Mouse (Mus musculus) ES-E14 (cell line): Measurements from ENCODE around the gene Fbxw9. TPM values are rescaled to one million over a fixed set of nuclear protein-coding genes. Genes with fewer than 3 reads are reported as not detected.

Experiments used
- DNase-seq: peaks from one replicate; pipeline ENCODE4 v3.0.0-alpha.2; 2013; ENCODE audit warnings: low read depth, low spot score
- H3K27ac ChIP-seq: 2 replicates; pipeline ENCODE4 v1.5.1; 2012; ENCODE audit warnings: low read depth, mild to moderate bottlenecking, low read length, moderate library complexity, mixed read lengths; ENCODE audit not compliant: poor library complexity, insufficient read depth, severe bottlenecking
- H3K36me3 ChIP-seq: 2 replicates; pipeline ENCODE4 v1.6.1; 2012; ENCODE audit warnings: mild to moderate bottlenecking, low read length, moderate library complexity, mixed read lengths; ENCODE audit not compliant: control insufficient read depth, poor library complexity, insufficient read depth, severe bottlenecking
- H3K4me1 ChIP-seq, 2 experiments: fragments of 150-350 bp in 1 of 2; sonication (generic) in 1 of 2; 2 replicates each; pipeline ENCODE4 v1.6.1; 2012; ENCODE audit warnings: low read length in 2 of 2, mild to moderate bottlenecking in 1 of 2, mixed read lengths in 1 of 2; ENCODE audit not compliant: control insufficient read depth in 2 of 2, insufficient read depth in 2 of 2, poor library complexity in 1 of 2
- H3K4me3 ChIP-seq, 2 experiments: fragments of 150-350 bp in 1 of 2; sonication (generic) in 1 of 2; 2 replicates each; pipeline ENCODE4 v1.5.1; 2012; ENCODE audit warnings: low read length in 2 of 2, low read depth in 1 of 2, mild to moderate bottlenecking in 1 of 2, mixed read lengths in 1 of 2; ENCODE audit not compliant: insufficient read depth in 1 of 2, poor library complexity in 1 of 2, severe bottlenecking in 1 of 2
- H3K9ac ChIP-seq: 2 replicates; pipeline ENCODE4 v1.6.1; 2012; ENCODE audit warnings: low read depth, mild to moderate bottlenecking, low read length, mixed read lengths; ENCODE audit not compliant: poor library complexity, insufficient read depth, severe bottlenecking
- H3K9me3 ChIP-seq: fragments of 150-350 bp; sonication (generic); 2 replicates; pipeline ENCODE4 v1.6.1; 2012; ENCODE audit warnings: low read depth, mild to moderate bottlenecking, low read length; ENCODE audit not compliant: control insufficient read depth, insufficient read depth
- CHD2 ChIP-seq: IDR thresholded peaks from 2 replicates; pipeline ENCODE4 v1.6.1; 2014; ENCODE audit warnings: mild to moderate bottlenecking, low read depth, low read length, inconsistent platforms
- HCFC1 ChIP-seq: IDR thresholded peaks from 2 replicates; pipeline ENCODE4 v1.6.1; 2012; ENCODE audit warnings: low read length, inconsistent platforms, borderline replicate concordance; ENCODE audit not compliant: insufficient read depth
- MAFK ChIP-seq: IDR thresholded peaks from 2 replicates; pipeline ENCODE4 v1.6.1; 2014; ENCODE audit warnings: mild to moderate bottlenecking, low read depth, low read length, inconsistent platforms; ENCODE audit not compliant: insufficient read depth
- ZC3H11A ChIP-seq: IDR thresholded peaks from 2 replicates; pipeline ENCODE4 v1.6.1; 2012; ENCODE audit warnings: low read depth, mild to moderate bottlenecking, inconsistent platforms, low read length, borderline replicate concordance
- ZNF384 ChIP-seq: IDR thresholded peaks from 2 replicates; pipeline ENCODE4 v1.6.1; 2012; ENCODE audit warnings: low read depth, low read length, inconsistent platforms
- in situ Hi-C, 2 experiments: fragments of 600-800 bp; cut with MboI; formaldehyde crosslinking; loops; one replicate each; pipeline ENCODE4 v1.15.1; 2025; ENCODE audit warnings: low sequenced_read_pairs in 2 of 2, inconsistent platforms in 1 of 2; ENCODE audit not compliant: unreplicated experiment in 2 of 2
- total RNA-seq: library from RNA; depleted of rRNA; stranded (reverse); fragments of 300-350 nt; gene quantifications from 2 replicates; pipeline ENCODE4 v1.2.3, GENCODE M21; 2012

Fbxw9 gene
- total RNA-seq, 1 experiment: 49.3 TPM

- no peak for DNase-seq
- no peak for TF ChIP-seq MAFK
- no peak for TF ChIP-seq ZNF384
- TF ChIP-seq HCFC1: no peak
- TF ChIP-seq CHD2: no peak
- TF ChIP-seq ZC3H11A: no peak
- H3K4me1 ChIP-seq: peaks cover 0 to 12% of the 10 kb centered on the region in 2 experiments; a peak in 1 of 4 replicates
- in situ Hi-C loops: no loop called here
- no peak overlapping the region for H3K27ac ChIP-seq
- no peak overlapping the region for H3K9ac ChIP-seq
- H3K9me3 ChIP-seq: no peaks in the 10 kb centered on the region
- H3K36me3 ChIP-seq: peaks cover 5% of the 10 kb centered on the region; the same call in 1 of the 2 replicates
- H3K4me3 ChIP-seq: no peak overlapping the region
These were observed 28.9 kb downstream of the Fbxw9 start for GRCm38 (mm10) chr8:85088771-85089170.

- H3K9me3 ChIP-seq: no peaks in the 10 kb centered on the region
- in situ Hi-C loops: no loop called here
- H3K4me1 ChIP-seq: peaks cover 0 to 9% of the 10 kb centered on the region in 2 experiments; a peak in 1 of 4 replicates
- peaks cover 15% of the 10 kb centered on the region; the same call in 1 of the 2 replicates for H3K36me3 ChIP-seq
- no peak overlapping the region for H3K4me3 ChIP-seq
- no peak overlapping the region for H3K9ac ChIP-seq
- no peak for DNase-seq
- H3K27ac ChIP-seq: no peak overlapping the region
- TF ChIP-seq HCFC1: no peak
- TF ChIP-seq ZC3H11A: no peak
- TF ChIP-seq MAFK: no peak
- TF ChIP-seq ZNF384: no peak
- TF ChIP-seq CHD2: no peak
These were observed 31.0 kb downstream of the Fbxw9 start for GRCm38 (mm10) chr8:85090856-85091255.

- H3K9ac ChIP-seq: no peak overlapping the region
- no peak overlapping the region for H3K27ac ChIP-seq
- no peak for TF ChIP-seq HCFC1
- no peak for TF ChIP-seq ZC3H11A
- no peak for TF ChIP-seq MAFK
- TF ChIP-seq CHD2: no peak
- TF ChIP-seq ZNF384: no peak
- H3K4me3 ChIP-seq: peak overlapping the region in 1 of 2 experiments; percentile 39; a peak in 1 of 4 replicates
- peaks cover 0 to 12% of the 10 kb centered on the region in 2 experiments; a peak in 1 of 4 replicates for H3K4me1 ChIP-seq
- in situ Hi-C loops: no loop called here
- H3K36me3 ChIP-seq: peaks cover 15% of the 10 kb centered on the region; the same call in 1 of the 2 replicates
- H3K9me3 ChIP-seq: no peaks in the 10 kb centered on the region
- DNase-seq: peak; percentile 75
These were observed 31.8 kb downstream of the Fbxw9 start for GRCm38 (mm10) chr8:85091526-85092090.

GRCm38 (mm10) chr8:85095051-85095450 lies 35.2 kb downstream of the Fbxw9 start:
- H3K9ac ChIP-seq: no peak overlapping the region
- no peaks in the 10 kb centered on the region for H3K9me3 ChIP-seq
- peaks cover 15% of the 10 kb centered on the region; the same call in 1 of the 2 replicates for H3K36me3 ChIP-seq
- H3K4me3 ChIP-seq: no peak overlapping the region
- H3K4me1 ChIP-seq: peaks cover 0 to 12% of the 10 kb centered on the region in 2 experiments; a peak in 1 of 4 replicates
- in situ Hi-C loops: no loop called here
- TF ChIP-seq HCFC1: no peak
- TF ChIP-seq MAFK: no peak
- no peak for TF ChIP-seq CHD2
- no peak for TF ChIP-seq ZNF384
- no peak for TF ChIP-seq ZC3H11A
- no peak for DNase-seq
- H3K27ac ChIP-seq: no peak overlapping the region

- Histone ChIP-seq H3K9ac (no peak overlapping the region), H3K27ac (no peak overlapping the region; the same call in 1 of the 2 replicates), H3K36me3 (peaks cover 15% of the 10 kb centered on the region; the same call in 1 of the 2 replicates), H3K9me3 (no peaks in the 10 kb centered on the region), H3K4me3 (no peak overlapping the region), H3K4me1 (peaks cover 0 to 12% of the 10 kb centered on the region in 2 experiments; a peak in 1 of 4 replicates)
- DNase-seq: no peak
- in situ Hi-C loops: no loop called here
- no peak for TF ChIP-seq CHD2
- TF ChIP-seq ZC3H11A: no peak
- no peak for TF ChIP-seq HCFC1
- no peak for TF ChIP-seq ZNF384
- TF ChIP-seq MAFK: no peak
These were observed 35.7 kb downstream of the Fbxw9 start for GRCm38 (mm10) chr8:85095566-85095965.
